Mouse (Mus musculus) thymus, postnatal 14 days (tissue): ENCODE results near the gene Hivep3.

ENCODE experiments used
- DNase-seq: peaks from one replicate; pipeline ENCODE4 v3.0.0; 2021

Gene Hivep3

GRCm38 (mm10) chr4:120029937-120030336 is 296.4 kb downstream of the Hivep3 start:
- DNase-seq, result no peak

GRCm38 (mm10) chr4:120032320-120032983 is 298.9 kb downstream of the Hivep3 start:
- DNase-seq, result peak; percentile 80

GRCm38 (mm10) chr4:120032984-120033355 is 299.4 kb downstream of the Hivep3 start:
- DNase-seq, result no peak

- DNase-seq, result no peak
These were observed 302.7 kb downstream of the Hivep3 start for GRCm38 (mm10) chr4:120036294-120036693.

- DNase-seq, result peak; percentile 58
These were observed 303.4 kb downstream of the Hivep3 start for GRCm38 (mm10) chr4:120037007-120037406.

GRCm38 (mm10) chr4:120041520-120041919 is 307.9 kb downstream of the Hivep3 start:
- DNase-seq, result no peak

- DNase-seq, result no peak
These were observed 308.9 kb downstream of the Hivep3 start for GRCm38 (mm10) chr4:120042480-120042879.

- peak; percentile 53 for DNase-seq
These were observed 311.0 kb downstream of the Hivep3 start for GRCm38 (mm10) chr4:120044612-120045011.

- no peak for DNase-seq
These were observed 311.6 kb downstream of the Hivep3 start for GRCm38 (mm10) chr4:120045131-120045537.

GRCm38 (mm10) chr4:120045871-120046270 is 312.3 kb downstream of the Hivep3 start:
- DNase-seq, result no peak

GRCm38 (mm10) chr4:120047060-120047459 is 313.5 kb downstream of the Hivep3 start:
- DNase-seq, result no peak

GRCm38 (mm10) chr4:120048274-120048673 is 314.7 kb downstream of the Hivep3 start:
- no peak for DNase-seq

- DNase-seq, result no peak
These were observed 316.3 kb downstream of the Hivep3 start for GRCm38 (mm10) chr4:120049857-120050256.

GRCm38 (mm10) chr4:120052481-120052880 is 318.9 kb downstream of the Hivep3 start:
- no peak for DNase-seq

GRCm38 (mm10) chr4:120053026-120054005 is 319.7 kb downstream of the Hivep3 start:
- no peak for DNase-seq

- no peak for DNase-seq
These were observed 320.6 kb downstream of the Hivep3 start for GRCm38 (mm10) chr4:120054145-120054544.

GRCm38 (mm10) chr4:120056451-120056850 is 322.9 kb downstream of the Hivep3 start:
- DNase-seq, result peak; percentile 50

- no peak for DNase-seq
These were observed 323.9 kb downstream of the Hivep3 start for GRCm38 (mm10) chr4:120057529-120057928.

- no peak for DNase-seq
These were observed 324.6 kb downstream of the Hivep3 start for GRCm38 (mm10) chr4:120058157-120058556.

GRCm38 (mm10) chr4:120058794-120059193 is 325.2 kb downstream of the Hivep3 start:
- no peak for DNase-seq

- DNase-seq, result no peak
These were observed 328.1 kb downstream of the Hivep3 start for GRCm38 (mm10) chr4:120061727-120062126.

- DNase-seq, result no peak
These were observed 328.6 kb downstream of the Hivep3 start for GRCm38 (mm10) chr4:120062198-120062597.

- DNase-seq, result no peak
These were observed 329.2 kb downstream of the Hivep3 start for GRCm38 (mm10) chr4:120062754-120063153.
